Mouse (Mus musculus) kidney, postnatal 36 days (tissue): ENCODE results near the gene Vmn1r11.
A peak's percentile ranks its signal among the peaks of the same experiment; 100 is the strongest.

Experiments
- DNase-seq, 2 experiments: peaks; one replicate each; pipeline ENCODE4 v3.0.0; 2021 to 2022; ENCODE audit warnings: mixed read lengths in 2 of 2

The Vmn1r11 gene

DNA sequence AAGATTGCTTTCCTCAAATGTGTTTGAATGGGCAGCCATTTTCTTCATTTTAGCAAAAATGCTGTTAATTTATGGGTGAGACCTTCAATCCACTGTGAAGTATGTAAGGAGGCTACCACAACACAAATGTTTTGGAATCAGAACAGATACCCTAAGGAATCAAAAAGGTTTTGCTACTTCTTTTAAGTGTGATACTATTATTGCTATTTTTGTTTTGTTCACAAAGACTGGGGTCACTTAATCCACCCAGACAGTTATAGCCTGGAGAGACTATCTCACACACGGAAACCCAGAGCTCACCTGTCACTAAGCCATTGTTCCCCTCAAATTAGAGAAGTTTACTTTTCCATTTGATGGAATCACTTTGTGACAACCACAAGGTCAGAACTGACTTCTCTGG, at the start of gene Vmn1r11:
TSS of gene Vmn1r11 (plus strand) at position 301 of the 400 bp plus-strand sequence.
- DNase-seq: no peak

GRCm38 (mm10) chr6:57106358-57106757, 26.9 kb upstream of the Vmn1r11 start:
- peak in 1 of 2 experiments; percentile 2 for DNase-seq

GRCm38 (mm10) chr6:57109154-57109553, 24.1 kb upstream of the Vmn1r11 start, which contains the start of gene Vmn1r10:
Gene Vmn1r10 (plus strand): TSS chr6:57109454.
- no peak for DNase-seq

GRCm38 (mm10) chr6:57156619-57157018, 23.4 kb downstream of the Vmn1r11 start, which contains the start of gene Vmn1r12:
Gene Vmn1r12 (plus strand): TSS chr6:57156919.
- DNase-seq: no peak
